Mouse (Mus musculus) small intestine, adult 2 months (tissue): ENCODE measurements at regions not wholly inside any gene's neighbourhood (a gene's known extent, or its start where the extent isn't known, plus 50 kb on each side); places are given as distances from the start of the nearest gene placed in this dataset.

ENCODE experiments used
- CTCF ChIP-seq: fragments of 200-500 bp; IDR thresholded peaks from 2 replicates; pipeline ENCODE4 v1.5.1; 2012; ENCODE audit warnings: low read depth, mild to moderate bottlenecking, control low read depth, inconsistent platforms, low read length, moderate library complexity, mixed read lengths; ENCODE audit not compliant: insufficient replicate concordance, insufficient read length; ENCODE audit errors: extremely low read depth
- POLR2A ChIP-seq: fragments of 200-500 bp; IDR thresholded peaks from 2 replicates; pipeline ENCODE4 v1.6.1; 2012; ENCODE audit warnings: low read depth, mild to moderate bottlenecking, control low read depth, inconsistent platforms, low read length, moderate library complexity

DNA sequence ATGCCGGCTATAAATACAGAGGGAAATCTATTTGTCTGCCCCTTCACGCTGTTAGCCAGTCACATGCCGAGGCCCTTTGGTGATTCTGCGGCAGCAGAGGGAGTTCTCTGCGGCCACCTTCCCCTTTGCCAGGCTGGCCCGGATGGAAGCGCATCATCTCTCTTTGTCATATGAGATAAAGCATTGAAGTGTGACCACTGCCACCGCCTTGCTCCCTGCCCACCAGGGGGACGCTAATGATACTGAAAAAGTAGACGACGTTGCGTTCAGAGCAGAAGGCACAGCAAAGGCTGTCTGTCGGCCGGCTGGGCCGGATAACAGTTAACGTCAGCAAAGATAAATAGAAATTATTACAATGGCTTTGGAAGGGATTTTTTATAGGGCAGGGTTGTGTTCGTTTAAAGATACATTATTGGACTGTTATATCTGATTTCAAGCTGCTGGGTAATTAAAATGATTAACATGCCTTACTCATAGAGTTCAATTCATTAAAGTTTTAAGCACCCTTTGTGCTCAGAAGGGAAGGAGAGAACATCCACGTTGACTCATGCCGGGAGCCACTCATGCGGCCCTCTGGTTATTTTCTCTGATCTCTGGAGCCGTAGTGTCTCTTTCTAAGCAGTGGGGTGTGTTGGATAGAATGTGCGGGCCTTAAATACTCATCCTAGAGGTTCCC is 354.6 kb upstream of the Zfp507 start:
- no peak for TF ChIP-seq POLR2A
- TF ChIP-seq CTCF: no peak
